Mouse (Mus musculus): ENCODE data around the gene Tpm4.

GRCm38 (mm10) chr8:72149056-72149455 lies 14.3 kb downstream of the Tpm4 start:
- TF ChIP-seq CTCF (IDR thresholded peaks at IDR 0.05; ENCODE audit: low read depth) (no peak), EP300 (IDR thresholded peaks at IDR 0.05; ENCODE audit: low read depth) (no peak)

All from heart, postnatal 0 days (tissue).